Mouse (Mus musculus): ENCODE results near the gene Pdp2. TPM values are rescaled to one million over a fixed set of nuclear protein-coding genes. Genes with fewer than 3 reads are reported as not detected.
"Not testable (repeated sequence)": the region's sequence is repeated elsewhere in the genome, so short reads cannot be mapped to it uniquely, and the experiment has no call there.

The Pdp2 gene
- polyA plus RNA-seq, 1 experiment from 2014 or later, result 8.6 TPM

- Histone ChIP-seq H3K36me3 (peaks cover 41% of the 10 kb centered on the region), H3K4me3 (no peak overlapping the region)
Measured at GRCm38 (mm10) chr8:104633156-104633744, 42.0 kb downstream of the Pdp2 start.

GRCm38 (mm10) chr8:104635004-104635710 lies 43.9 kb downstream of the Pdp2 start:
- H3K27ac ChIP-seq (ENCODE audit: poor library complexity, severe bottlenecking), result no peak overlapping the region
- peaks cover 24% of the 10 kb centered on the region for H3K4me1 ChIP-seq (replicated peaks)
- no peak for ATAC-seq (ENCODE audit: insufficient number of reproducible peaks, low FRiP score)
- H3K27me3 ChIP-seq (replicated peaks), result no peaks in the 10 kb centered on the region
- no peak overlapping the region for H3K4me3 ChIP-seq
- 83% methylated on average over 3 of the region's 3 CpGs for WGBS
- H3K9ac ChIP-seq, result no peak overlapping the region
- H3K9me3 ChIP-seq (replicated peaks), result no peaks in the 10 kb centered on the region
- H3K4me2 ChIP-seq, result no peak overlapping the region
- peaks cover 41% of the 10 kb centered on the region for H3K36me3 ChIP-seq

More at GRCm38 (mm10) chr8:104633156-104633744, 42.0 kb downstream of the Pdp2 start:
- ATAC-seq (ENCODE audit: insufficient number of reproducible peaks, low FRiP score), result no peak
- no peaks in the 10 kb centered on the region for H3K9me3 ChIP-seq (replicated peaks)
- no peaks in the 10 kb centered on the region for H3K27me3 ChIP-seq (replicated peaks)
- peaks cover 39% of the 10 kb centered on the region for H3K4me1 ChIP-seq (replicated peaks)
- 44% methylated on average over 9 of the region's 9 CpGs for WGBS
- H3K9ac ChIP-seq, result no peak overlapping the region
- H3K4me2 ChIP-seq, result no peak overlapping the region
- peak overlapping the region; percentile 67 for H3K27ac ChIP-seq (ENCODE audit: poor library complexity, severe bottlenecking)

GRCm38 (mm10) chr8:104638010-104638409 lies 46.8 kb downstream of the Pdp2 start:
- Histone ChIP-seq H3K4me3 (no peak overlapping the region), H3K36me3 (peaks cover 41% of the 10 kb centered on the region), H3K27ac (ENCODE audit: poor library complexity, severe bottlenecking) (no peak overlapping the region), H3K27me3 (replicated peaks) (no peaks in the 10 kb centered on the region), H3K4me1 (replicated peaks) (peaks cover 24% of the 10 kb centered on the region), H3K4me2 (no peak overlapping the region), H3K9me3 (replicated peaks) (no peaks in the 10 kb centered on the region), H3K9ac (no peak overlapping the region)
- ATAC-seq (ENCODE audit: insufficient number of reproducible peaks, low FRiP score), result no peak
- WGBS, result 89% methylated on average over 6 of the region's 6 CpGs

- ATAC-seq (ENCODE audit: insufficient number of reproducible peaks, low FRiP score), result no peak
- 76% methylated on average over 7 of the region's 7 CpGs for WGBS
- Histone ChIP-seq H3K27ac (ENCODE audit: poor library complexity, severe bottlenecking) (peak overlapping the region; percentile 82), H3K9me3 (replicated peaks) (no peaks in the 10 kb centered on the region), H3K27me3 (replicated peaks) (no peaks in the 10 kb centered on the region), H3K36me3 (peaks cover 31% of the 10 kb centered on the region), H3K4me3 (peak overlapping the region; percentile 79), H3K4me1 (replicated peaks) (peaks cover 18% of the 10 kb centered on the region), H3K9ac (peak overlapping the region; percentile 89), H3K4me2 (peak overlapping the region; percentile 90)
Measured at GRCm38 (mm10) chr8:104640241-104640640, 49.0 kb downstream of the Pdp2 start.

- Histone ChIP-seq H3K27me3 (replicated peaks) (no peaks in the 10 kb centered on the region), H3K9ac (peak overlapping the region; percentile 89), H3K4me1 (replicated peaks) (peaks cover 18% of the 10 kb centered on the region), H3K9me3 (replicated peaks) (no peaks in the 10 kb centered on the region), H3K36me3 (peaks cover 24% of the 10 kb centered on the region), H3K27ac (ENCODE audit: poor library complexity, severe bottlenecking) (peak overlapping the region; percentile 82), H3K4me2 (peak overlapping the region; percentile 90), H3K4me3 (peak overlapping the region; percentile 79)
- WGBS, result 6% methylated on average over 25 of the region's 25 CpGs
- ATAC-seq (ENCODE audit: insufficient number of reproducible peaks, low FRiP score), result no peak
Measured at GRCm38 (mm10) chr8:104640831-104641370, 49.6 kb downstream of the Pdp2 start.

GRCm38 (mm10) chr8:104641426-104642323 lies 50.4 kb downstream of the Pdp2 start, which contains the start of gene Ciao2b:
Gene Ciao2b (minus strand): TSS chr8:104641965.
- H3K27ac ChIP-seq (ENCODE audit: poor library complexity, severe bottlenecking), result peak within 1 kb of the TSS; percentile 82
- peaks cover 22% of the 10 kb centered on the region for H3K36me3 ChIP-seq
- peak within 1 kb of the TSS; percentile 89 for H3K9ac ChIP-seq
- H3K4me1 ChIP-seq (replicated peaks), result peaks cover 18% of the 10 kb centered on the region
- no peaks in the 10 kb centered on the region for H3K27me3 ChIP-seq (replicated peaks)
- whole genome bisulfite sequencing, result under 1% methylated on average over 66 of the region's 66 CpGs
- H3K4me3 ChIP-seq, result peak within 1 kb of the TSS; percentile 79
- H3K9me3 ChIP-seq (replicated peaks), result no peaks in the 10 kb centered on the region
- peak within 1 kb of the TSS; percentile 90 for H3K4me2 ChIP-seq
- peak; percentile 93 for ATAC-seq (ENCODE audit: insufficient number of reproducible peaks, low FRiP score)

GRCm38 (mm10) chr8:104642324-104642654 lies 51.0 kb downstream of the Pdp2 start:
- H3K4me2 ChIP-seq, result peak overlapping the region; percentile 90
- no peaks in the 10 kb centered on the region for H3K9me3 ChIP-seq (replicated peaks)
- H3K4me3 ChIP-seq, result peak overlapping the region; percentile 79
- H3K36me3 ChIP-seq, result peaks cover 22% of the 10 kb centered on the region
- ATAC-seq (ENCODE audit: insufficient number of reproducible peaks, low FRiP score), result no peak
- peak overlapping the region; percentile 82 for H3K27ac ChIP-seq (ENCODE audit: poor library complexity, severe bottlenecking)
- H3K4me1 ChIP-seq (replicated peaks), result peaks cover 18% of the 10 kb centered on the region
- H3K9ac ChIP-seq, result peak overlapping the region; percentile 89
- WGBS, result 75% methylated on average over 6 of the region's 6 CpGs
- no peaks in the 10 kb centered on the region for H3K27me3 ChIP-seq (replicated peaks)

- H3K4me2 ChIP-seq; H3K36me3 ChIP-seq; H3K27me3 ChIP-seq (replicated peaks); H3K9me3 ChIP-seq (replicated peaks); H3K9ac ChIP-seq; H3K27ac ChIP-seq (ENCODE audit: poor library complexity, severe bottlenecking); H3K4me3 ChIP-seq; ATAC-seq (ENCODE audit: insufficient number of reproducible peaks, low FRiP score): not testable (repeated sequence)
- peaks cover 18% of the 10 kb centered on the region for H3K4me1 ChIP-seq (replicated peaks)
- 62% methylated on average over 3 of the region's 3 CpGs for WGBS
Measured at GRCm38 (mm10) chr8:104644187-104644586, 52.9 kb downstream of the Pdp2 start.

Other genes starting within 250 kb of the Pdp2 start
- 1.7 TPM in 2 replicates for gene Cmtm4, start 195.6 kb upstream of the Pdp2 start, polyA plus RNA-seq (2016; fragmentation: Nextera tagmentation; extraction: Ambion mirVana)
- gene Dync1li2, start 148.4 kb upstream of the Pdp2 start, polyA plus RNA-seq (2016; fragmentation: Nextera tagmentation; extraction: Ambion mirVana), result 69.1 and 76.8 TPM in 2 replicates
- 0.10 and 0.15 TPM in 2 replicates for gene Terb1, start 81.5 kb upstream of the Pdp2 start, polyA plus RNA-seq (2016; fragmentation: Nextera tagmentation; extraction: Ambion mirVana)
- 77.0 and 81.0 TPM in 2 replicates for gene Nae1, start 56.8 kb upstream of the Pdp2 start, polyA plus RNA-seq (2016; fragmentation: Nextera tagmentation; extraction: Ambion mirVana)
- gene Car7, start 56.8 kb upstream of the Pdp2 start, polyA plus RNA-seq (2016; fragmentation: Nextera tagmentation; extraction: Ambion mirVana), result 0.78 and 0.91 TPM in 2 replicates
- 16.1 and 18.6 TPM in 2 replicates for gene Cdh16, start 32.9 kb downstream of the Pdp2 start, polyA plus RNA-seq (2016; fragmentation: Nextera tagmentation; extraction: Ambion mirVana)
- gene Rrad, start 39.9 kb downstream of the Pdp2 start, polyA plus RNA-seq (2016; fragmentation: Nextera tagmentation; extraction: Ambion mirVana), result 299 and 301 TPM in 2 replicates
- 187 and 195 TPM in 2 replicates for gene Ciao2b, start 50.5 kb downstream of the Pdp2 start, polyA plus RNA-seq (2016; fragmentation: Nextera tagmentation; extraction: Ambion mirVana)
- not detected in 2 replicates for gene Ces2a, start 142.6 kb downstream of the Pdp2 start, polyA plus RNA-seq (2016; fragmentation: Nextera tagmentation; extraction: Ambion mirVana)
- gene Ces2b, start 240.1 kb downstream of the Pdp2 start, polyA plus RNA-seq (2016; fragmentation: Nextera tagmentation; extraction: Ambion mirVana), result not detected in 2 replicates